Mouse (Mus musculus) layer of hippocampus, adult 18-20 months (tissue): Measurements from ENCODE around the gene Prf1. TPM values are rescaled to one million over a fixed set of nuclear protein-coding genes. Genes with fewer than 3 reads are reported as not detected.

Experiments used
- DNase-seq, 2 experiments: peaks; one replicate each; pipeline ENCODE4 v3.0.0; 2022; ENCODE audit warnings: low spot score in 2 of 2
- total RNA-seq, 2 experiments: library from RNA; stranded (reverse); gene quantifications; 2 replicates each; pipeline ENCODE4 v1.2.3; 2021

Prf1 gene
- total RNA-seq, 2 experiments from 2014 or later, result not detected

GRCm38 (mm10) chr10:61337665-61338064 lies 40.0 kb downstream of the Prf1 start:
- peak; percentile 40 to 70 for DNase-seq

GRCm38 (mm10) chr10:61339216-61339615 lies 41.6 kb downstream of the Prf1 start:
- DNase-seq, result no peak

- no peak for DNase-seq
Observed at GRCm38 (mm10) chr10:61340247-61340646, 42.6 kb downstream of the Prf1 start.

- no peak for DNase-seq
Observed at GRCm38 (mm10) chr10:61341045-61341444, 43.4 kb downstream of the Prf1 start.

- DNase-seq, result peak; percentile 47 to 86
Observed at GRCm38 (mm10) chr10:61341557-61341956, 43.9 kb downstream of the Prf1 start.

GRCm38 (mm10) chr10:61342750-61343149 lies 45.1 kb downstream of the Prf1 start:
- DNase-seq, result no peak

- DNase-seq, result peak; percentile 42 to 76
Observed at GRCm38 (mm10) chr10:61343950-61344349, 46.3 kb downstream of the Prf1 start.

GRCm38 (mm10) chr10:61345179-61345578 lies 47.5 kb downstream of the Prf1 start:
- DNase-seq, result no peak

GRCm38 (mm10) chr10:61346374-61346773 lies 48.7 kb downstream of the Prf1 start:
- DNase-seq, result no peak

- no peak for DNase-seq
Observed at GRCm38 (mm10) chr10:61351216-61351615, 53.6 kb downstream of the Prf1 start.

Other genes starting within 250 kb of the Prf1 start
- gene Pcbd1, start 208.5 kb upstream of the Prf1 start, total RNA-seq, result 10 to 100 TPM; 13.0 to 13.5 TPM
- gene Sgpl1, start 150.1 kb upstream of the Prf1 start, total RNA-seq, result 10 to 100 TPM; 20.4 to 22.8 TPM
- 10 to 100 TPM in 1 of 2 experiments, 1 to 10 TPM in 1; 8.2 to 12.3 TPM for gene Tbata, start 125.9 kb upstream of the Prf1 start, total RNA-seq
- gene Adamts14, start 24.4 kb upstream of the Prf1 start, total RNA-seq, result 1 to 10 TPM; 1.2 to 1.4 TPM
- 10 to 100 TPM; 10.8 to 11.4 TPM for gene Pald1, start 85.7 kb downstream of the Prf1 start, total RNA-seq
- gene Nodal, start 120.1 kb downstream of the Prf1 start, total RNA-seq, result under 1 TPM in 1 of 2 experiments, not detected in 1; 0.20 TPM
- 10 to 100 TPM; 55.7 to 56.2 TPM for gene Eif4ebp2, start 154.8 kb downstream of the Prf1 start, total RNA-seq
- 10 to 100 TPM; 23.2 to 25.2 TPM for gene Lrrc20, start 178.0 kb downstream of the Prf1 start, total RNA-seq